Mouse (Mus musculus): ENCODE data around the gene Csgalnact2.

The Csgalnact2 gene

GRCm38 (mm10) chr6:118134461-118134860 lies 4.5 kb downstream of the Csgalnact2 start:
- DNase-seq (ENCODE audit: low spot score), result no peak

GRCm38 (mm10) chr6:118130022-118130421 lies 8.9 kb downstream of the Csgalnact2 start:
- DNase-seq (ENCODE audit: low spot score), result no peak

- no peak for DNase-seq (ENCODE audit: low spot score)
These were observed 11.0 kb downstream of the Csgalnact2 start for GRCm38 (mm10) chr6:118127827-118128487.

GRCm38 (mm10) chr6:118127198-118127597 lies 11.7 kb downstream of the Csgalnact2 start:
- DNase-seq (ENCODE audit: low spot score), result no peak

GRCm38 (mm10) chr6:118126577-118126976 lies 12.4 kb downstream of the Csgalnact2 start:
- DNase-seq (ENCODE audit: low spot score), result no peak

- no peak for DNase-seq (ENCODE audit: low spot score)
These were observed 16.2 kb downstream of the Csgalnact2 start for GRCm38 (mm10) chr6:118122767-118123166.

- DNase-seq (ENCODE audit: low spot score), result no peak
These were observed 27.1 kb downstream of the Csgalnact2 start for GRCm38 (mm10) chr6:118111810-118112209.

- no peak for DNase-seq (ENCODE audit: low spot score)
These were observed 39.6 kb downstream of the Csgalnact2 start for GRCm38 (mm10) chr6:118099311-118099802.

GRCm38 (mm10) chr6:118097765-118098365 lies 41.1 kb downstream of the Csgalnact2 start:
- no peak for DNase-seq (ENCODE audit: low spot score)

- DNase-seq (ENCODE audit: low spot score), result no peak
These were observed 48.1 kb downstream of the Csgalnact2 start for GRCm38 (mm10) chr6:118090827-118091226.

GRCm38 (mm10) chr6:118088750-118089440 lies 50.0 kb downstream of the Csgalnact2 start:
- DNase-seq (ENCODE audit: low spot score), result no peak

- DNase-seq (ENCODE audit: low spot score), result no peak
These were observed 51.0 kb downstream of the Csgalnact2 start for GRCm38 (mm10) chr6:118087955-118088354.

- DNase-seq (ENCODE audit: low spot score), result no peak
These were observed 54.3 kb downstream of the Csgalnact2 start for GRCm38 (mm10) chr6:118084596-118084995.

- no peak for DNase-seq (ENCODE audit: low spot score)
These were observed 55.3 kb downstream of the Csgalnact2 start for GRCm38 (mm10) chr6:118083608-118084007.

- DNase-seq (ENCODE audit: low spot score), result no peak
These were observed 56.6 kb downstream of the Csgalnact2 start for GRCm38 (mm10) chr6:118082384-118082783.

- DNase-seq (ENCODE audit: low spot score), result no peak
These were observed 58.2 kb downstream of the Csgalnact2 start for GRCm38 (mm10) chr6:118080711-118081110.

- no peak for DNase-seq (ENCODE audit: low spot score)
These were observed 59.0 kb downstream of the Csgalnact2 start for GRCm38 (mm10) chr6:118079762-118080465.

GRCm38 (mm10) chr6:118079292-118079691 lies 59.6 kb downstream of the Csgalnact2 start:
- DNase-seq (ENCODE audit: low spot score), result no peak

- no peak for DNase-seq (ENCODE audit: low spot score)
These were observed 60.2 kb downstream of the Csgalnact2 start for GRCm38 (mm10) chr6:118078751-118079150.

GRCm38 (mm10) chr6:118077421-118077820 lies 61.5 kb downstream of the Csgalnact2 start:
- no peak for DNase-seq (ENCODE audit: low spot score)

GRCm38 (mm10) chr6:118076748-118077147 lies 62.2 kb downstream of the Csgalnact2 start:
- DNase-seq (ENCODE audit: low spot score), result no peak

GRCm38 (mm10) chr6:118076256-118076655 lies 62.7 kb downstream of the Csgalnact2 start:
- DNase-seq (ENCODE audit: low spot score), result no peak

All from embryo, embryonic 10 days (tissue).